Mouse (Mus musculus) R1 (cell line): ENCODE results near the gene Clec2e.
"Not testable (repeated sequence)": the region's sequence is repeated elsewhere in the genome, so short reads cannot be mapped to it uniquely, and the experiment has no call there.

Experiments used
- DNase-seq: peaks from one replicate; pipeline ENCODE4 v3.0.0-alpha.2; 2018; ENCODE audit warnings: low read depth, low spot score

Clec2e gene

GRCm38 (mm10) chr6:129100794-129101193 lies at the start of gene Clec2e:
Clec2e (minus strand) TSS chr6:129100913.
- not testable (repeated sequence) for DNase-seq

DNA sequence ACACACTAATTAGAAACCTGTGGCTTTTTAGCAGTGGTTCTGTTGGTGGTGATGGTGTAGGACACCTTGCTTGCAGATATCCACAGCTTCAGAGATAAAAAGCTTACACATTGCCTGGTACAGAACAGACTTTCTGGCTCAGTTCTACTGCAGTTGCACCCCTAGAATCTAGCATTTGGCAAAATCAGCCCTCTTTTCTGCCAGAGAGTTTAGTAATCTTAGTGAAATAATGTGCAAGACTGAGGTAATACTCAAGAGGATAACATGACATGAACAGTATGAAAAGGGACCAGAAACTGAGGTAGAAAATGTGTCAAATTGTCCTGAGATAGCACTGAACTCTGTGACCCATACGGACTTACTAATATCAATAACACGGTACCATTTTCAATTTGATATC lies 46.1 kb upstream of the Clec2e start:
- DNase-seq = no peak

- no peak for DNase-seq
These were observed 32.1 kb upstream of the Clec2e start for GRCm38 (mm10) chr6:129132604-129133341.

DNA sequence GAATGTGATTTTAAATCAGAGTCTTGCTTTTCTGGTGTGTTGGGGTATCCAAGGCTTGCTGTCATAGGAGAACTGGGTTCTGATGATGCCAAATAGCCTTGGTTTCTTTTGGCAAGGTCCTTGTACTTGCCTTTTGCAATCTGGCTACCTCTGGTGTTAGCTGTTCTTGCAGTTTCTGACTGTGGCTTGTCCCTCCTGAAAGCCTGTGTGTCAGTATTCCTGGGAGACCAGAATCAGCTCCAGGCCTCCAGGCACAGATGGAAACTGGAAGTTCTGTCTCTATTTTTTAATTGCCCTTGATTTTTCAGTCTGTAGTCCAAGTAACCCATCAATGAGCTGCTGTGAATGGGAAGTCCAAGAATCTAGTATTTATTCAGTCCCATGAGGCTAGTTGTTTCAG lies 26.1 kb upstream of the Clec2e start:
- no peak for DNase-seq

GRCm38 (mm10) chr6:129124531-129124930 lies 23.8 kb upstream of the Clec2e start:
- DNase-seq = not testable (repeated sequence)

DNA sequence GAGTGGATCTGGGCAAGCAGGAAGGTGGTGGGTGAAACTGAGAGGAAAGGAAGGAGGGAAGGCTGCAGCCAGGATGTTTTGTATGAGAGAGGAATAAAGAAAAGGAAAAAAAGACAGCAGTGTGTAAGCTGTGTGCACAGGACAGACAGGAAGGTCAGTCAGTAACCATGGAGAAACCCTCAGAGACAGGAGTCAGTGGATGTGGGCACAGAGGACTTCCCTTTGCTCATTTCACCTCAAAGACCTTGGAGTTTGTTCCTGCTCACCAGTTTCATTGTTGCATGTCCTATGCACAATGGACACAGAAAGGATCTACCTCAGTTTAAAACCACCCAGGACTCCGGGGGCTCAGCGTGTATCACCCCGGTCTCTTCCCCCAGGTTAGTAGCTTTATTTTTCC lies 15.5 kb upstream of the Clec2e start:
- no peak for DNase-seq

- not testable (repeated sequence) for DNase-seq
These were observed 13.5 kb upstream of the Clec2e start for GRCm38 (mm10) chr6:129114237-129114636.

DNA sequence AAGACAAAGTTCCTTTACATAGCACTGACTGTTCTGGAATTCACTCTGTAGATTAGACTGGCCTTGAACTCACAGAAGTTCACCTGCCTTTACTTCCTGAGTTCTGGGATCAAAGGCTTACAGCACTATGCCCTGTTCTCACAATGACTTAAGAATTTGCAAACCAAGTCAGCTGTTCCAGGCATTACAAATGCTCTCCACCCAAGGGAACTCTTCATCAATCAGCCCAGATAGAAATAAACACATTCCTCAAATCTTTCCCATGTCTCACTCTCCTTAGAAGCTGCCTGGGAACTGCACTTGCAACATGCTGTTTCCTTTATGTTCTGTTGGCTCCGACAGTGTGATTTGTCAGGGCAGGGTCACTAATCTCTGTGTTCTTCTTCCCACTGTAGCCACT lies 13.1 kb upstream of the Clec2e start:
- DNase-seq = peak; percentile 8

- DNase-seq = no peak
These were observed 12.4 kb upstream of the Clec2e start for GRCm38 (mm10) chr6:129113030-129113673.

GRCm38 (mm10) chr6:129112526-129112925 lies 11.8 kb upstream of the Clec2e start:
- no peak for DNase-seq

GRCm38 (mm10) chr6:129107916-129108315 lies 7.2 kb upstream of the Clec2e start:
- DNase-seq = no peak

DNA sequence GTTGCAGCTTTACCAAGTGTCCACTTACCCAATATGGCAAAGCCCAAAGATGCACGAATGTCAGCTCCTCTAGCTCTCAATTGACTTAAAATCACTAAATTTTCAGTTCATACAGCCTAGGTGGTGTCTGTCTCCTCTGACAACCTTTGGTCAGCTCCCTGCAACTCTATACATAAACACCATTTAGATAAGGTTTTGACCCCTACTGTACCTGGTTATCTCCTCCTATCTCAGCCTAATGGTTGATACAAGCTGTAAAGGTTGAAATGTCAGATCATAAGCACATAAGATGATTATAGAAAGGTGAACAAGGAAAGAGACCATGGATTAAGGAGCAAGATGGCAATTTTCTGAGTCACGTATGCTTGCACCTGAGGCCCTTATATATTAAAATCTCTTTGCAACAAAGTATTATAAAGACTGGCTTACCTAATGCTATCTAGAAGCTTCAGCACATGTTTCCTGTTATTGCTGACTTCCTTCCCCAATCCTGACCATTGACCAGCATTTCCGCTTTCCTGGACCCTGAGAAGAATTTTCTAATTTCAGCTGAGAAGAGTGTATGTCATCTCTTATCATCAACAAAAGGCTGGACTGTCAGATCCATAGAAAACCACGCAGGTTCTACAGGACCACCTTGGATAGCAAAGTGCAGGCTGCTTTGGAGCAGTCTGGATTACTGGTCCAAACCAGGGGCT lies 2.3 kb upstream of the Clec2e start:
- no peak for DNase-seq

DNA sequence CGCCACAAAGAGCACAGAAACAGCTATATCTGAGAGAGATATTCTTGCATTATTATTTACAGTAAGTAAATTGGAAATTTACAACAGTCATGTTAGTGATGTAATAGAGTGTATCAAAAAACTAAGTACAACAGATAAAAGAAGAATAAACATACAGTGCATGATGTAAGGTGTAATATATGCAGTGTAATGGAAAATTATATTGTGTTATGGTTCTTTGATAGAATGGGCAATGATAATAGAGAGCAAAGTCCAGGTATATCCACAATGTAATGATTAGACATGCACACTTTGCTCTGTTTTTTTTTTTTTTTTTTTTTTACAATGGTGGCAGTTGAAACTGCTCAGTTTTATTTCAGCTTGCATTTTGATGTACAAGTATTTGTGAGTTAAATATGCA lies 891 bp upstream of the Clec2e start:
- no peak for DNase-seq

DNA sequence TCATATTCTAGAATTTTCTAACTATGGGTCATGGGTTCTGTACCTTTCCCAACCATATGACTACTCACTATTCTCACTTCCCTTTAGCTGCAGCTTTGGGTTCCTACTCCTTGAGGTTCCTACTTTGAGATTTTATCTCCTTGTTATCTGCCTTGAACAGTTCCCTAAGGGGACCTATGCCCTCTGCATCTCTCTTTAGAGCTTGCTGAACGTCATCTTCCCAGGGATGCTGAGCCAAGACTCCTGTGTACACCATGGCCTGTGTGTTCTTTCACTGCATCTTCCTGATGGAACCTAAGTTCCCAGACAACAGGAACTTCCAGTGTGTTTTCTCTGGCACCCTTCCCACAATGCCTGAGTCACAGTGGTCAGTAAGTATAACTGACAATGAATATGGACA lies 2.8 kb downstream of the Clec2e start:
- DNase-seq = no peak

DNA sequence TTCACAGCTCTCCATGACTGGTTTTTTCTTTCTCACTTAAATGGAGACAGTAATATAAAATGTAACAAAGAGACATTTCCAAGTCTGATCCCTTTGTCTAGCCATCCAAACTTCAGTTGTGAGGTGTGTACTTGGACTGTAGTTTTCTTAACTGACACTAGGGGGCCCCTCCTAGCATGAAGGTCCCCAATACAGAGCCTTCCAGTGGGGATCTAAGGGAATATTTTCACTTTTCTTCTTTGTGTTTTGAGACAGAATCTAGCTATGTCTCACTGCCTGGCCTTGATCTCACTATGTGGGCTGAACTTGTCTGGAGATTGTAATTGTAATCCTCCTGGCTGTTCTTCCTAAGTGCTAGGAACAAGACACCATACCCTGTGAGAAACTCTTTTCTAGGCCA lies 5.5 kb downstream of the Clec2e start:
- DNase-seq = peak; percentile 44

- DNase-seq = not testable (repeated sequence)
These were observed 12.1 kb downstream of the Clec2e start for GRCm38 (mm10) chr6:129088596-129088995.

- DNase-seq = no peak
These were observed 12.6 kb downstream of the Clec2e start for GRCm38 (mm10) chr6:129088161-129088560.

DNA sequence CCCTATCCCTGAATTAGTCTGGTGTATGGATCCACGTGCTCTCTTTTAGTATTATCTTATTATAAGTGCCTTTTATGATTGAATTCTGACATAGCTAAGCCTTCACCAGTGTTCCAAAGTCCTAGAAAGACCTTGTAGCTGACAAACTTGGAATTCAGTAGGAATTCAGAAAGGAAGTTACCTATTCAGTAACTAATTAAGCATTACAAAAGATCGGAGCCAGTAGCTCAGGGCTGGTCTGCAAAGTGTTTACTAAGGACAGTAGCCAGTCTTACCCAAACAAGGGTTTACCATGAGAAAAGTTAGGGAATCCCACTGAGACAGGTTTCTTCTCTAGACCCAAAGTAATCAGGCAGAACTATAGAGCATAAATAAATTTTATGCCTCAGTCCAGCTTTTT lies 14.7 kb downstream of the Clec2e start:
- DNase-seq = peak; percentile 20

GRCm38 (mm10) chr6:129085098-129085497 lies 15.6 kb downstream of the Clec2e start:
- peak; percentile 65 for DNase-seq

DNA sequence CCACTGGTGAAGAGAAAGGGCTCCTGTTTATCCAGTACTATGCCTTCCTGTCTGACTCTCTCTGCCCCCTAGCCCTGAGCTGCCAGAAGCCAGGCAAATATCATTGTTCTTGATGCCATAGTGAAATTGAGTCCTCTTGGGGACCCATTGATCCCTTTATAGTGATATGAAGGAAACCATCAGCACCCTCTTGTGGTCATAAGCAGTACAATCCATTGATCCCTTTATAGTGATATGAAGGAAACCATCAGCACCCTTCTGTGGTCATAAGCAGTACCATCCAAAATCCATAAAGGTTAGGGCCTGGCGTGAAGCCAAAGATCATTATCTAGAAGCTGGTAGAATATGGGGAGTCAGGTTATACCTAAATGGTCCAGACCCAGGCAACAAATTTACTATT lies 33.7 kb downstream of the Clec2e start:
- no peak for DNase-seq

GRCm38 (mm10) chr6:129066530-129066929 lies 34.2 kb downstream of the Clec2e start:
- DNase-seq = no peak

DNA sequence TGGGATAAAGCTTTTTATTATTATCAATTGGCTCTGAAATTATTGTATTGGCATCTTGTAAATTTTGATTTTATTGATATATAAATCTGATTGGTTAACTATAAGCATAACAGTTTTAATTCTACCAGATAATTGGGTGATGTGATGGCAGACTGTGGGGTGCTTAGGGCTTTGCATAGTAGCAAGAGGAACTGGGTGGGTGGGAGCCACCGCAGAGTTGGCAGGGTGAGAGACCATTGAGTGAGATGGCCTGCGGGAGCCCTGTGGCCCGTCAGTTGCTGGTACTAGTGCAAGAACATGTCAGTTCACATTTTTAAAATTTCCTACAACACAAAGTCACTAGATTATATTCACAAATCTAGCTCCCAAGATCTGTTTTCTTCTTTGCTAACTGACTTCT lies 34.9 kb downstream of the Clec2e start:
- DNase-seq = no peak

- no peak for DNase-seq
These were observed 35.3 kb downstream of the Clec2e start for GRCm38 (mm10) chr6:129065407-129065806.
